Mouse (Mus musculus): ENCODE data around the gene Tesmin. TPM values are rescaled to one million over a fixed set of nuclear protein-coding genes. Genes with fewer than 3 reads are reported as not detected.

Gene Tesmin
- total RNA-seq, 2 experiments from 2014 or later, result 5.0 to 5.2 TPM

DNA sequence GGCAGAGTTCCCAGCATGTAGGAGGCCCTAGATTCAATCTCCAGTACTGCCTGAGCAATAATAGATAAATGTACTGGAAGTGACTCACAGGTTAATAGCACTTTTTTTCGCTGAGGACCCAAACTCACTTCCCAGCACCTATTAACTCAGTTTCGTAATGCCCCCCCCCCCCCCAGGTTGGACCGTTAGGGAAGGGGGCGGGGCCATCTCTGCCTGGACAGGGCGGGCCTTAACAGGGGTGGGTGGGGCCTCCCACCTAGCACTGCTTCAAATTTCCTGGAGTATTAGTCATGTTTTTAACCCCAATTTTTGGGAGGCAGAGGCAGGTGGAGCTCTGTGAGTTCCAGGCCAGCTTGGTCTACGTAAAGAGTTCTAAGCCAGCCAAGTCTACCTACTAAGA, 596 bp upstream of the Tesmin start:
- intact Hi-C loops (cut with DNase I), result loop anchor here (5.0 kb wide), 1 partner anchor 49 kb away; no protein-coding TSS in a partner anchor
- no peak for DNase-seq

DNA sequence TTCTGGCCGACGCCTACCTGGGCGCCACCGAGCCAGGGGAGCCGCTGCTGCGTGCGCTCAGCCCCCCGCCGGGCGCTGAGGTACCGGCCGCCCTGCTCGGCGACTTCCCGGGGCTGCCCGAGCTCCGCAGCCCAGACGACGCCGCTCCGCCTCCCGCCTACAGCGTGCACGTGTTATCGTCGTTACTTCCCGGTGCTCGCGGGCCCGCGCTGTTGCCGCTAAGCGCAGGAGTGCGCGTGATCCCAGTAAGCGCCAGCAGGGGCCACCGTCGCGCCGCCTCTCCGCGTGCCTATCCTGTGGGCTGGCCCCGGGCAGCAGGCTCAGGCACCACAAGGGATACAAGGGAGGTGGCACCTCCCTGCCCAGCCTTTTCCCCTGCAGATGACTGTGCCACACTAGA, 432 bp downstream of the Tesmin start:
- intact Hi-C loops (cut with DNase I), result loop anchor here (1.0 to 5.0 kb wide), 2 partner anchors 48 to 62 kb away; no protein-coding TSS in a partner anchor
- peak; percentile 90 to 94 for DNase-seq

DNA sequence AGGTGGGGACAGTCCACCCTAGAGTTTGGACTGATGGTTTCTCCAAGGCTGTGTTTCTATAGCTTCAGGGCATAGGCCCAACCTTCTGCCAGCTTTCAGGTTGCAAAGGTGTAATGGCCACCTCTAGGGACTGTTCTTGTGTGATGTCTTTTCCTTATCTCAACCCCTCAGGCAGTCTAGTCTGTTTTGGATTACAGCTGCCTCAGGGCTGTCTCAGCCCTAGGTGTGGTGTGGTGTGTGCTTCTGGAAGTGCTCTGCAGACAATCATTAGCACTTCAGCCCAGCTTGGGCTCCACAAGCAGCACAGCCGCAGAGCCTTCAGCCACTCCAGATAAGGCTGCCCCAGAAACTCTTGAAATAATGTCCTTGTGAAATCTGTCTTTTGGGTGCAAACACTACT, 3.7 kb downstream of the Tesmin start:
- no peak for DNase-seq
- intact Hi-C loops (cut with DNase I), result loop anchor here (10.0 kb wide), 1 partner anchor 192 kb away; no protein-coding TSS in a partner anchor

DNA sequence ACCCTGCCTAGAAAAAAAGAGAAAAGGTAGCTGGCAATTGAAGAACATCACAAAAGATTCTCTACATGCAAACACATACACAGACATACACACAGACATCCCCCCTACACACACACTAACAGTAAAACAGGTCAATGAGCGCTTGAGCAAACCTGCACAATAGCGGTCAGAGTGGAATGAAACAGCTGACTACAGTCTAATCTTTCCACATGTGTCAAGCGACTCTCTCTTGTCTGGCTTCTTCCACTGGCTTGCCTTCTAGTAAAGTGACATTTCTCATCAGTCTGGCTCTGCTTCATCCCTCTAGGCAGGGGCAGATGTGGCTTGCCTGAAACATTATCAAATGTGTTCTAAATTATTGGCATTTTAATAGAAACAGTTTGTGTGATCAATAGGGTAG, 5.6 kb downstream of the Tesmin start:
- DNase-seq, result no peak
- intact Hi-C loops (cut with DNase I), result loop anchor here (10.0 kb wide), 1 partner anchor 191 kb away; no protein-coding TSS in a partner anchor

DNA sequence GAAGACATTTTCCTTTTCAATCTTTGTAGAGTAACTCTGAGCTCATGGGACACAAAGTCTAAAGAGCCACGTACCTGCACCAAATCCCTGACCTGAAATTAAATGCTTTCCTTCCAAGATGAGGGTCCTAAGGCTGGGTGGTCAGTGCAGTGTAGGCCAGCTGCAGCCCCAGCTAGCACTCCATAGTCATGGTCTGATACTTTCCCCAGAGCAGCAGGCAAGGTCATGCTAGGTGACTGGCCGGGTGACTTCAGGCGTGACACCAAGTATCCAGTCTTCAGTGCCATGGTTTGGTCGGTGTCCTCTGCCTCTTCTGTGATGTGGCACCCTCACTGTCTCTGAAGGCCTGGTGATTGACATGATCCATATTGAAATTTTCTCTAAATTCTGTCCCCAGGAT, 11.4 kb downstream of the Tesmin start:
- intact Hi-C loops (cut with DNase I), result no loop called here
- DNase-seq, result no peak

DNA sequence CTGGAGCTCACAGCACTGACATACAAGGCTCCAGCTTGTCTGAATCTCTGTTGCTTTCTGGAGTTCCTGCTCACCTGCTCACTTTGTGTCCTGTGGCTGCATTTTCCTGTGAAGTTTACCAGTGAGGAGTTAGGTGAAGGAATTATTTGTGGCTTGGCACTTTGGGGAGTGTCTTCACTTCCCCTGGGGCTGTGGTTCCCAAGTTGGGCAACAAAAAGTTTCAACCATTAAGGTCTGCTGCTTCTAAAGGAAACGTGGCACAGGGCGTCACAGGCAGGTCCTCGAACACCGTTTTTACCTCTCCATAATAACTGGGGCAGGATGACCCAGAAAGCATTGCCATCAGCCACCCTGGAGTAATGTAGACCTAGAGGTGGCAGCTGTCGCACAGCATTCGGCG, 12.8 kb downstream of the Tesmin start:
- intact Hi-C loops (cut with DNase I), result no loop called here
- DNase-seq, result no peak

DNA sequence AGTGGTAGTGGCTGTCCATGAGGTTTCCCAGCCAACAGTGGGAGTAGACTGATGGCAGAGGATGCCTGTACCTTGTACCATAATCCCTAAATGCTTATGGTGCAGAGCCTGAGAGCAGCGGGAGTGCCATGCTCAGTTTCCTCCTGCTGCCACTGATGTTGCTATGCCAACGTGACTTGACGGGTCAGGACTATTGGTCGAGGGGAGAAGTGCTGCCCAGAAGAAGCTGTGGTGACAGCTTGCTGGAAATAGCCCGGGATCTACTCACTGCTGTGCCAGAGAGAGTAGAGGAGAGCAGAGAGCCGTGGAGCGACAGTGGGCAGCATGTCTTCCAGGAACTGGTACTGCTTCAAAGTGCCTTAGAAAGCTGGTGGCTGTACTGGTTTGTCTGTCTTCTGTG, 13.3 kb downstream of the Tesmin start:
- peak in 1 of 2 experiments; percentile 12 for DNase-seq
- intact Hi-C loops (cut with DNase I), result no loop called here

DNA sequence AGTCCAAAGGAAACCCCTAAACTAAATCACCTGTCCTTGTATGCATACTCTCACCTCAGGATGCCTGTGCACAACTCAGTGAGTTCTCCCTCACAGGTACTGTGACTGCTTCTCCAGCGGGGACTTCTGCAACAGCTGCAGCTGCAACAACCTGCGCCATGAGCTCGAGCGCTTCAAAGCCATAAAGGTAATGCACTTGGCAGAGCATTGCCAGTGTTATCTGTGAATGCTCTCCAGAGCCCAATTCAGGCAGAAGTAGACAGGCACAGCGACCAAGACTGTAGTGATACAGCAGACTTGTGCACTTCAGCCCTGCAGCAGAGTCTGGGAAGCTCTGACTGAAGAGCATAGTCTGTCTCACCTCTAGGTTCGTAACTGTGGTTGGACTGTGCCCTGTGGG, 13.7 kb downstream of the Tesmin start:
- DNase-seq, result no peak
- intact Hi-C loops (cut with DNase I), result no loop called here

DNA sequence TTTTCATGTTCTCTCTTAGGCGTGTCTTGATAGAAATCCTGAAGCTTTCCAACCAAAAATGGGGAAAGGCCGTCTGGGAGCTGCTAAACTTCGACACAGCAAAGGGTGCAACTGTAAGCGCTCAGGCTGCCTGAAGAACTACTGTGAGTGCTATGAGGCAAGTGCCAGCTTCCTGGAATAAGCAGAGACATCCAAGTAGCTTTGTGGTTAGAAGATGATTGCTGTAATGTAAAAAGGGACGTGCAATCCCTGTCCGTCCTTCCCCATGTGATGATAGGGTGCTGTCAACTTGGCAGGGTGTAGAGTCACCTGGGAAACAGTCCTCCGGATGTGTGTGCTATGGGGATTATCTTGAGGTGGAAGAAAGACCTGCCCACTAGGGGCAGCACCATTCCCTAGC, 15.4 kb downstream of the Tesmin start:
- DNase-seq, result no peak
- intact Hi-C loops (cut with DNase I), result no loop called here

DNA sequence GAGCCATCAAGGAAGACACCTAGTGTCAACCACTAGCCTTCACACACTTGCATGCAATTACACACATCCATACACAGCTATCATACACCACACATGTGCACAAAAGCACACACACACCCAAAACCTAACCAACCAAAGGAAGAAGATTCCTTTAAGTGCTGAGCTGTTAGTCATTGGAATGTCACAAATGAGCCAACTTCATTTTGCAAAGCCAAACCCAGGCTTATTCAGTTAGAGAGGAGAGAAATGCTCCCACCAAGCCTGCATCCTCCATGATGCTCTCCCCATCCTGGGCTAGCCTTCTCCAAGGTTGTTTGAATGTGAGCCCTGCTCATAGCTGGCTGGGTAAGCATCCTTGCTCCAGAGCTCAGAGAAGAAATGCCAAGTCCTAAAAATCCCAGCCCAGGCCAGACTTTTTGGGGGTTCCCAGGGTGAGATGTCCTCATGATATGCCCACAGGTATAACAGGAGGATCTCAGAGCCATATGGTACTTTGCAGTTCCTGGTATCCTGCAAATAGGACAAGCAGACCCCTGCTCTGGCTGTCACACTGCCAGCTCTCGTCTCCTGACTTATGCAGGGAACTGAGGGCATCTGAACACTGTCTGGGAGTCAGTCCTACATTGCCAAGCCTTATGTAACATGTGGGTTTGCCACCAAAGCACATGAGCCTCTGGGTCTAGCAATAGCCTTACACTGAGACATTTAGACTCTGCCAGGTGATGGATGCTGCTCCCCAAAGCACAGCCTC, 17.0 kb downstream of the Tesmin start:
- DNase-seq, result no peak
- intact Hi-C loops (cut with DNase I), result no loop called here

DNA sequence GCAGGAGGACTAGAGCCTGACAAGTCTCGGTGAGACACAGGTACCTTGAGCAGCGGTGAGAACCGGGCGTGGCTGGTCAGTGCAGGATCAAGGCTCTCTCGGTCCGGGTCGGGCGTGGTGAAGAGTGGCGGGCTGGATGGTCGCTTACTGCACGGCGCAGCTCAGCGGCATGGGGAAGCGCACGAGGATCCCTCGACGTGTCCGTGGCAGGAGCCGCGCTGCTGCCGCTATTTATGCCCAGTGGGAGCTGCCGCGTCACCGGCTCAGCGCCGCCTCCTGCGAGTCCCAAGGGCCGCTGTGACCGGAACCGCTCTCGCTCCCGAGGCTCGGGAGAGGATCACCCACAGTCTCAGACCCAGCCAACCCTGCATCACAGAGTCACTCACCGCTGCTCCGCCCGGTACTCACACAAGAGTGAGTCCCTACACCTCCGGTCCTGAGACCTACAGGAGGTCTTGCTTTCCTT, 25.6 kb downstream of the Tesmin start, which contains the start of gene Gal:
Gene Gal (minus strand): TSS at position 277 of the 466 bp plus-strand sequence.
- intact Hi-C loops (cut with DNase I), result no loop called here

DNA sequence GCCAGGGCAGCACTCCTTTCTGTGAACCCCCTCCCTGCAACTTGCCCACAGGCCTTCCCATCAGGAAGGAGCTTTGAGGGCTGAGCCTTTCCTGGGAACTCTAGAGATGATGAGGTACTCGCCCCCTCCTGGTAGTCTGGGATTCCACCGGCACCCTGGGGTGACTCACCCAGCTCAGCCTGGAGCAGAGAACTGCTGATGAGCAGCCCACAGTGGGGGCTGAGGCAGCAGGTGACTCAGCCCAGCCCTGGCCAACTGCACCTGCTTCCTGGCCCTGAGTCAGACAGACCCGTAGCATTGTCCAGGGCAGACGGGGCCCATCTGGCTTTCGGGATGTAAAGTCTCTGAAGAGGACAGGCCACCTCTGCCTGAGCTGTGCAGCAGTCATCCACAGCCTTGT, 30.6 kb downstream of the Tesmin start:
- intact Hi-C loops (cut with DNase I), result no loop called here
- DNase-seq, result no peak

More for the DNA sequence above, 25.6 kb downstream of the Tesmin start, which contains the start of gene Gal:
- DNase-seq, result peak; percentile 29 to 47

DNA sequence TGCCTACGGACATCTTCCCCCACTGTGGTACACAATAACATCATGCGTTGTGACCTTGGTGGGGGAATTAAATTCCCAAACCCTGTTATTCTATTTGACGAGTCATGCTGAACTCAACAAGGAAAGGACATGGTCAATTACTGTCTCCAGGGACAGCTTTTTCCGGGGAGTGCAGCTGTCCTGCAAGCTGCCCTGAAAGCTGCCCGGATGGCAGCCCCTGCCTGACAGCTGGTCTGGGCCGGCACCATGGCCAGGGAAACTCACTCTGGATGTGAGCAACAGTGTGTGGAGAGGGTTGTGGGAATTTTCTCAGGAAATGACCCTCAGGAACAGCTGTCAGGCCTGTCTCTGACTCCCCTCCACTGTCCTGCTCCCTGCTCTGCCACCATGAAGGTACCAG, 33.8 kb downstream of the Tesmin start:
- DNase-seq, result no peak
- intact Hi-C loops (cut with DNase I), result no loop called here

DNA sequence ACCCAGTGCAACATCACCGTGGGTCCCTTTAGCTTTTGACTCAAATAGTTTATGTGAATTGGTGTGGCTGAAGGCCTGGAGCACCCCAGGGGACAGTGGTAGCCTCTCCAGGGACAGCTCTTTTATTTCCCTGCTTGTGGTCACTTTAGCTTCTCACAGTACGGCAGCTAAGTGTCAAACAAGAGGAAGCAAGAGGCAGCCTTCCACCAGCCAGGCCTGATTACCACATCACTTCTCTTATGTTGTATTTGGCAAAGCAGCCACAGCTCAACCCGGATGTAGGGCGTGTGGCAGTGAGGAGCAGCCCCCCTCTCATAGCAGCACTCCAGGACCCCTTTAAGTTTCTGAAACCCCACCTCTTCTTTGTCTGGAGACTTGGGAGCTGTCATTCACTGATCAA, 34.3 kb downstream of the Tesmin start:
- intact Hi-C loops (cut with DNase I), result no loop called here
- peak in 1 of 2 experiments; percentile 12 for DNase-seq

DNA sequence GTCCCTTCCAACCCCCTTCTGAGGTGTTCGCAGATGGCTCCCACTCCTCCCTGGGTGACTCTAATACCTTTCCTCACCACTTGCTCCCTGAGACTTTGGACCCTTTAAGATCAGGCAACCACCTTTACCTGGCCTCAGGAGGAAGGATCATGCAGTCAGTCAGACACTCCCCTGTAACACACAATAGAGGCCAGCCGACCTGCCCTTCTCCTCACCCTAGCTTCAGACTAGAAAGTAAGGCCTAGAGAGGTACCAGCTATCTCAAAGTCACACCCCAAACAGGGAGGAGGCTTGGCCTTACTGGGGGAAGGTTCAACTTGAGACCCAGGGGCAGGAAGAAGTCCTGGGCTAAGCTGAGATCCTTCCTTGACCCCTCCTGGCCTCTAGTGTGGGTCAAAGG, 35.6 kb downstream of the Tesmin start:
- intact Hi-C loops (cut with DNase I), result no loop called here
- DNase-seq, result no peak

DNA sequence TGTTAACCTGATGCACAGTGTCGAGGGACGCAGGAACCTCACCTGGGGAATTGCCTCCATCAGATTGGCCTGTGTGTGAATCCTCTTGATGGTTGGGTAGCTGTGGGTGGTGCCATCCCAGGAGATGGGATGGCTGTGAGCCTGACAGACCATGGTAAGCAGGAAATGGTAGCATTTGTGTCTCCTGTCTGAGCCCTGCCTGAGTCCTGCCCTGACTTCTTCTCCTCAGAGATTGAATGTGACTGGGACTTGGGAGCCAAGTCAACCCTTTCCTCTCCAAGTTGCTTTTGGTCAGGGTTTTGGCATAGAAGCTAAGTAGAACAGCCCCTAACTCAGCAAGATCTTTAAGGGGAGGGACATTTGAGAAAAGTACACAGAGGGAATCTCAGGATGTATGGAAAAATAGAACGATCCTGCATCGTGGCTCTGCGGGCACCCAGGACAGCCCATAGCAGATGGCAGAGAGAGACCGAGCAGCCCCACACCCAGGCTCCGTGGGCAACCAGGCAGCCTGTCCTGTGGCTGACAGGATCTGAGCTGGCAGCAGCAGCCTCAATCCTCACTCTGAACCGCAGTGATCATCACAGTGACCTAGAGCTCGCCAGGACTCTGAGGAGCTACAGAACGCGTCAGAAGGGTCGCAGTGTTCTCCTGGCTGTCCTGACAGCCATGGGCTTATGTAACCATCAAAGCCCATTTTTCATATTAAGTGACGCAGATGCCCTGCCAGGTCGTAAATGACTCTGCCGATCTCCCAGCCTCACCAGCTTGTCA, 39.6 kb downstream of the Tesmin start:
- intact Hi-C loops (cut with DNase I), result no loop called here
- no peak for DNase-seq

DNA sequence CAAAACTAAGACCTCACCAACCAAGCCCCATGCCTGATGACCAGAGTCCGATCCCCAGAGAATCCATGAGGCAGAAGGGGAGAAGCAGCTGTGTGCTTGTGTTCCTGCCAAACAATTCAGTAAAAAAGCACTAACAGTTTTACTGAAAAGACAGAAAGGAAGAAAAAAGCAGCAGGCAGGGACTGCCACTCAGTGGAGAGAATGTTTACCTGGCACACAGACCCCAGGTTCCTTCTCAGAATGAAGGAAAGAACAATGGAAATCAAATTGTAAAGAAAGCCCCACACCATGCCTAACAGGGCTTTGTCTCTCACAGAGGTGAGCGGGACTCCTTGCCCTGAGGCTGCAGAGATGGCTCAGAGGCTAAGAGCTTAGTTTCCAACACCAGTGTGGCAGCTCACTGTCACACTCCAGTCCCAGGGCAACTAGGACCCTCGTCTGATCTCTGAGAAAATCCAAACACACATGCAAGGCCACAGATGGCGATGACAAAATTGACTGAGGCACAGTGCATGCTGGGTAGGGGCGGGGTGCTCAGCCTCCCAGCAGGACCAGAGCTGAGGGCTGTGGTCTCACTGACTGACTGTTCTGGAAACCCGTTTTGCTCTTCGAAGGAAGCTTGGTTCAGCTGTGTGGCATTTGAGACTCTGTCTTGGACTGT, 40.6 kb downstream of the Tesmin start:
- DNase-seq, result peak in 1 of 2 experiments; percentile 42
- intact Hi-C loops (cut with DNase I), result no loop called here

DNA sequence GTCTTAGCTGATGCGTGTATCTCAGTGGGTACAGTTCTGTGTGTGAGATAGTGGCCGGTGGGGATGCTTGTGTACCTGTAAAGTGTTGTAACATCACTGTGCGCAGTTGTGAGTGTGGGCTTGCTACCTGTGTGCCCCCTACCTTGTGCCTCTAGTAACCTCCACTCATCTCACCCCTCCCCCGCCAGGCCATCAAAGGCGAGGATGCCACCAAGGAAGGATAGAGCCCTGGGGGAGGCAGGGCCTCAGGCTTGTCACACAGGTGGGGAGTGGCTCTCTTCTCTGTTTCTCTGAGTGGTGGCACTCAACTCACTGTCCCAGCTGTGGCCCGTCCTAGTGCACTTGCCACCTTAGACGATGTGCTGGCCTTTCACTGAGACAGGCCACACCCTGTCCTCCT, 42.4 kb downstream of the Tesmin start:
- DNase-seq, result no peak
- intact Hi-C loops (cut with DNase I), result no loop called here

DNA sequence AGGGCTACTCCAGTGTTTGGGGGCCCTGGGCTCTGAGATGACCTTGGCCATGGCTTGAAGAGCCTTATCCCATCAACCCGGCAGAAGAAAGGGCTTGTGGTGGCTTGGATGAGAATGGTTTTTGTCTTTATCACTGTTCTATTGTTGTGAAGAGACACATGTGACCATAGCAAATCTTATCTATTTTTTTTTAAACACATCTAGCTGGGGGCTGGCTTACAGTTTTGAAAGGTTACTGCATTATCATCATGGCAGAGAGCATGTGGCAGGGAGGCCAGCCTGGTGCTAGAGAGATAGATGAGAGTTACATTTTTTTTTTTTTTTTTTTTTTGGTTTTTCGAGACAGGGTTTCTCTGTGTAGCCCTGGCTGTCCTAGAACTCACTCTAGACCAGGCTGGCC, 43.3 kb downstream of the Tesmin start:
- DNase-seq, result no peak
- intact Hi-C loops (cut with DNase I), result no loop called here

DNA sequence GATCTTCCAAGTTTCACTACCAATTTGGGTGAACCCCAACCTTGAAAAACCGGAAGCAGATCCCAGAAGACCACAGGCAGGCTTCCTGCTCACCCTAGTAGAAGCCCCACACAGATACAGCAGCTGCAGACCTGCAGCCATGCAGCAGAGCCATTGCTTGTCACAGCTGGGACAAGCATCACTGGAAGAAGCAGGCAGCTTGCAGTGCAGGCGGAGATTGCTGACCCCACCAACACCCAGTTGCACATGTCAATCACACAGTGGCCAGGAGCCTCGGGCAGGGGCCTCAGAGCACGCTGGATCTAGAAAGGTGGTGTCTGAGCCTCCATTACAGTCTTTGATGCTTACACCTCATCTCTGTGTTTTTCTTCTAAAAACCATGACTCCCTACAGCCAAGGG, 45.5 kb downstream of the Tesmin start:
- intact Hi-C loops (cut with DNase I), result no loop called here
- no peak for DNase-seq

DNA sequence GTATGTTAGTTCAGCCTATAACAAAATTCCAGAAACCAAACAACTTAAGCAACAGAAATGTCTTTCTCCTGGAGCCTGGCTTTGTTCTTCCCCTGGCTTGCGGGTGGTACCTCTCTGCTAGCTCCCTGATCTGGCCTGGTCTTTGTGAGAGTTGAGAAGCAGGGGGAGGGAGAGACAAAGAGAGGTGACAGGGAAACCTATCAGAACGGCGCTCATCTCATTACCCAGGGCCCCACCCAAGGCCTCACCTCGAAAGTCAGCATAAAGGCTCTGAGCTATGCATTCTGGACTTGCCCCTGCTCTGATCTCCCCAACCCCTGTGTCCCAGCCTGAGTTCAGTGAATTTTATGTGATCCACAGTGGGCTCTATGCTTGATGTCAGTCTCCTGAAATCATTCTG, 46.0 kb downstream of the Tesmin start:
- DNase-seq, result no peak

More for the DNA sequence above, 46.0 kb downstream of the Tesmin start:
- intact Hi-C loops (cut with DNase I), result loop anchor here (5.0 kb wide), 1 partner anchor 47 kb away; the partner anchor contains the start of gene Tesmin
